Mouse (Mus musculus) MEL (cell line): ENCODE measurements around the gene Aurkc. TPM values are rescaled to one million over a fixed set of nuclear protein-coding genes. Genes with fewer than 3 reads are reported as not detected.
"Not testable (repeated sequence)": the region's sequence is repeated elsewhere in the genome, so short reads cannot be mapped to it uniquely, and the experiment has no call there.

Experiments used
- DNase-seq: peaks from one replicate; pipeline ENCODE4 v3.0.0; 2011; ENCODE audit warnings: low read depth, low spot score
- H3K27ac ChIP-seq: 2 replicates; pipeline ENCODE4 v1.5.1; 2012; ENCODE audit warnings: low read depth, mild to moderate bottlenecking, control low read depth, low read length, moderate library complexity; ENCODE audit not compliant: control insufficient read depth
- H3K27me3 ChIP-seq, 2 experiments: fragments of 150-350 bp in 1 of 2; sonication (generic) in 1 of 2; 2 replicates each; pipeline ENCODE4 v1.6.1; 2012; ENCODE audit warnings: low read length in 2 of 2, mild to moderate bottlenecking in 2 of 2, improper control_type of control experiment in 1 of 2, moderate library complexity in 1 of 2; ENCODE audit not compliant: insufficient read depth in 2 of 2, control insufficient read depth in 1 of 2
- H3K36me3 ChIP-seq, 2 experiments: 2 replicates each; pipeline ENCODE4 v1.6.1; 2012 to 2014; ENCODE audit warnings: low read length in 2 of 2, improper control_type of control experiment in 1 of 2, inconsistent platforms in 1 of 2, mild to moderate bottlenecking in 1 of 2; ENCODE audit not compliant: insufficient read depth in 2 of 2, control insufficient read depth in 1 of 2
- H3K4me1 ChIP-seq, 2 experiments: fragments of 150-350 bp in 1 of 2; sonication (generic) in 1 of 2; 2 replicates each; pipeline ENCODE4 v1.6.1; 2012; ENCODE audit warnings: low read length in 2 of 2, improper control_type of control experiment in 1 of 2, mild to moderate bottlenecking in 1 of 2; ENCODE audit not compliant: insufficient read depth in 2 of 2, control insufficient read depth in 1 of 2
- H3K4me3 ChIP-seq, 2 experiments: fragments of 150-350 bp in 1 of 2; sonication (generic) in 1 of 2; 2 replicates each; pipeline ENCODE4 v1.5.1; 2012; ENCODE audit warnings: low read depth in 2 of 2, low read length in 2 of 2, mild to moderate bottlenecking in 2 of 2, moderate library complexity in 2 of 2, control low read depth in 1 of 2, improper control_type of control experiment in 1 of 2; ENCODE audit not compliant: control insufficient read depth in 1 of 2, insufficient read depth in 1 of 2
- H3K79me2 ChIP-seq: 2 replicates; pipeline ENCODE4 v1.6.1; 2012; ENCODE audit warnings: mild to moderate bottlenecking, low read length, moderate library complexity; ENCODE audit not compliant: control insufficient read depth, poor library complexity, insufficient read depth
- H3K9ac ChIP-seq: 2 replicates; pipeline ENCODE4 v1.6.1; 2012; ENCODE audit warnings: low read depth, mild to moderate bottlenecking, control low read depth, low read length, moderate library complexity; ENCODE audit not compliant: control insufficient read depth, poor library complexity, severe bottlenecking
- H3K9me3 ChIP-seq: fragments of 150-350 bp; sonication (generic); replicated peaks from 2 replicates; pipeline ENCODE4 v1.6.1; 2012; ENCODE audit warnings: mild to moderate bottlenecking, low read length, improper control_type of control experiment, moderate library complexity; ENCODE audit not compliant: insufficient read depth
- BHLHE40 ChIP-seq: IDR thresholded peaks from 2 replicates; pipeline ENCODE4 v1.6.1; 2012; ENCODE audit warnings: low read depth, mild to moderate bottlenecking, inconsistent platforms, low read length, improper control_type of control experiment, borderline replicate concordance
- CHD1 ChIP-seq: IDR thresholded peaks from 2 replicates; pipeline ENCODE4 v1.6.1; 2012; ENCODE audit warnings: low read depth, mild to moderate bottlenecking, inconsistent platforms, low read length, improper control_type of control experiment
- CHD2 ChIP-seq: IDR thresholded peaks from 2 replicates; pipeline ENCODE4 v1.6.1; 2011; ENCODE audit warnings: low read length, improper control_type of control experiment
- CTCF ChIP-seq, 3 experiments: IDR thresholded peaks in 2 of 3; conservative IDR thresholded peaks in 1 of 3; 2 replicates each; pipeline ENCODE4 v1.5.1; 2011 to 2012; ENCODE audit warnings: low read length in 3 of 3, low read depth in 2 of 3, mild to moderate bottlenecking in 2 of 3, improper control_type of control experiment in 1 of 3, inconsistent platforms in 1 of 3, mixed read lengths in 1 of 3, moderate library complexity in 1 of 3; ENCODE audit not compliant: control insufficient read depth in 1 of 3, insufficient read depth in 1 of 3, poor library complexity in 1 of 3, severe bottlenecking in 1 of 3
- GABPA ChIP-seq: IDR thresholded peaks from 2 replicates; pipeline ENCODE4 v1.6.1; 2012; ENCODE audit warnings: low read depth, mild to moderate bottlenecking, inconsistent platforms, low read length, improper control_type of control experiment, moderate library complexity
- HCFC1 ChIP-seq: IDR thresholded peaks from 2 replicates; pipeline ENCODE4 v1.6.1; 2012; ENCODE audit warnings: low read depth, mild to moderate bottlenecking, inconsistent platforms, low read length, improper control_type of control experiment, moderate library complexity
- KAT2A ChIP-seq: conservative IDR thresholded peaks from 2 replicates; pipeline ENCODE4 v1.6.1; 2012; ENCODE audit warnings: low read depth, low read length, improper control_type of control experiment, inconsistent platforms
- MAX ChIP-seq: IDR thresholded peaks from 2 replicates; pipeline ENCODE4 v1.6.1; 2011; ENCODE audit warnings: low read length, improper control_type of control experiment
- MAZ ChIP-seq: IDR thresholded peaks from 2 replicates; pipeline ENCODE4 v1.6.1; 2012; ENCODE audit warnings: low read depth, mild to moderate bottlenecking, inconsistent platforms, low read length, improper control_type of control experiment
- MXI1 ChIP-seq: IDR thresholded peaks from 2 replicates; pipeline ENCODE4 v1.6.1; 2011; ENCODE audit warnings: mild to moderate bottlenecking, low read depth, low read length, improper control_type of control experiment
- MYB ChIP-seq: IDR thresholded peaks from 2 replicates; pipeline ENCODE4 v1.6.1; 2011; ENCODE audit warnings: mild to moderate bottlenecking, low read depth, low read length, improper control_type of control experiment
- POLR2A ChIP-seq, 2 experiments: IDR thresholded peaks; 2 replicates each; pipeline ENCODE4 v1.6.1; 2011 to 2012; ENCODE audit warnings: low read length in 2 of 2, mild to moderate bottlenecking in 2 of 2, control low read depth in 1 of 2, improper control_type of control experiment in 1 of 2, low read depth in 1 of 2, moderate library complexity in 1 of 2; ENCODE audit not compliant: control insufficient read depth in 1 of 2, insufficient read depth in 1 of 2, poor library complexity in 1 of 2
- POLR2AphosphoS2 ChIP-seq: IDR thresholded peaks from 2 replicates; pipeline ENCODE4 v1.6.1; 2011; ENCODE audit warnings: low read length, improper control_type of control experiment
- SIN3A ChIP-seq: IDR thresholded peaks from 2 replicates; pipeline ENCODE4 v1.6.1; 2012; ENCODE audit warnings: low read length, improper control_type of control experiment, inconsistent platforms
- TAL1 ChIP-seq: IDR thresholded peaks from 2 replicates; pipeline ENCODE4 v1.6.1; 2012; ENCODE audit warnings: mild to moderate bottlenecking, inconsistent platforms, low read length, moderate library complexity, mixed read lengths
- TBP ChIP-seq: IDR thresholded peaks from 2 replicates; pipeline ENCODE4 v1.8.0; 2011; ENCODE audit warnings: low read depth, low read length, improper control_type of control experiment
- TCF12 ChIP-seq: IDR thresholded peaks from 2 replicates; pipeline ENCODE4 v1.6.1; 2014; ENCODE audit warnings: low read depth, mild to moderate bottlenecking, inconsistent platforms, low read length, improper control_type of control experiment, moderate library complexity
- UBTF ChIP-seq: IDR thresholded peaks from 2 replicates; pipeline ENCODE4 v1.6.1; 2012; ENCODE audit warnings: low read depth, mild to moderate bottlenecking, inconsistent platforms, low read length, improper control_type of control experiment, moderate library complexity, borderline replicate concordance; ENCODE audit not compliant: insufficient read depth
- ZKSCAN1 ChIP-seq: IDR thresholded peaks from 2 replicates; pipeline ENCODE4 v1.6.1; 2012; ENCODE audit warnings: low read depth, mild to moderate bottlenecking, inconsistent platforms, low read length, improper control_type of control experiment, moderate library complexity
- ZNF384 ChIP-seq: IDR thresholded peaks from 2 replicates; pipeline ENCODE4 v1.6.1; 2012; ENCODE audit warnings: low read depth, mild to moderate bottlenecking, inconsistent platforms, low read length, improper control_type of control experiment
- polyA plus RNA-seq, 2 experiments: library from polyadenylated mRNA; stranded (reverse) in 1 of 2; unstranded in 1 of 2; fragments of >175 nt in 1 of 2; fragments of >200 nt in 1 of 2; gene quantifications; 2 replicates each; pipeline versions ENCODE4 v1.2.1 to v1.2.4; 2012; ENCODE audit warnings: low replicate concordance in 2 of 2, low read depth in 1 of 2; ENCODE audit not compliant: insufficient read length in 2 of 2, insufficient read depth in 1 of 2, missing spikeins in 1 of 2
- total RNA-seq: library from RNA; depleted of rRNA; stranded (reverse); fragments of 300-350 nt; gene quantifications from 2 replicates; pipeline ENCODE4 v1.2.3, GENCODE M21; 2012

The Aurkc gene
- total and polyA plus RNA-seq, 3 experiments, result not detected

- TF ChIP-seq SIN3A (no peak), TCF12 (no peak), BHLHE40 (no peak), MAX (no peak), ZKSCAN1 (no peak)
- DNase-seq, result no peak
- no peak overlapping the region for H3K9ac ChIP-seq
- no peaks in the 10 kb centered on the region for H3K9me3 ChIP-seq
- H3K79me2 ChIP-seq, result no peaks in the 10 kb centered on the region
- no peaks in the 10 kb centered on the region for H3K36me3 ChIP-seq
- no peaks in the 10 kb centered on the region for H3K4me1 ChIP-seq
- no peaks in the 10 kb centered on the region; a peak in 1 of 4 replicates for H3K27me3 ChIP-seq
- H3K27ac ChIP-seq, result no peak overlapping the region
- H3K4me3 ChIP-seq, result no peak overlapping the region
Observed at GRCm38 (mm10) chr7:6973566-6973965, 21.5 kb upstream of the Aurkc start.

GRCm38 (mm10) chr7:6976890-6977289 lies 18.2 kb upstream of the Aurkc start:
- no peak overlapping the region for H3K4me3 ChIP-seq
- no peak overlapping the region for H3K27ac ChIP-seq
- no peaks in the 10 kb centered on the region for H3K79me2 ChIP-seq
- no peaks in the 10 kb centered on the region; a peak in 1 of 4 replicates for H3K27me3 ChIP-seq
- no peaks in the 10 kb centered on the region for H3K36me3 ChIP-seq
- DNase-seq, result no peak
- TF ChIP-seq BHLHE40 (no peak), UBTF (no peak), MAX (no peak), CTCF (IDR thresholded peaks at IDR 0.05 in 2 of 3, conservative IDR thresholded peaks at IDR 0.05 in 1 of 3; ENCODE audit: control insufficient read depth in 1 of 3, insufficient read depth in 1 of 3, low read depth in 2 of 3, low read length in 3 of 3, poor library complexity in 1 of 3, severe bottlenecking in 1 of 3) (no peak), TAL1 (no peak), ZNF384 (no peak), ZKSCAN1 (no peak), MXI1 (no peak), HCFC1 (no peak), CHD2 (no peak), KAT2A (no peak), POLR2A (IDR thresholded peaks at IDR 0.05; ENCODE audit: control insufficient read depth in 1 of 2, insufficient read depth in 1 of 2, low read depth in 1 of 2, low read length in 2 of 2, poor library complexity in 1 of 2) (no peak), TBP (no peak), MYB (no peak), MAZ (no peak), POLR2AphosphoS2 (no peak), GABPA (no peak), CHD1 (no peak)
- no peak overlapping the region for H3K9ac ChIP-seq
- no peaks in the 10 kb centered on the region for H3K9me3 ChIP-seq
- H3K4me1 ChIP-seq, result no peaks in the 10 kb centered on the region

- not testable (repeated sequence) for H3K79me2 ChIP-seq, H3K27ac ChIP-seq, DNase-seq, H3K27me3 ChIP-seq, H3K9me3 ChIP-seq, H3K36me3 ChIP-seq, H3K4me1 ChIP-seq, H3K9ac ChIP-seq, H3K4me3 ChIP-seq
Observed at GRCm38 (mm10) chr7:6998914-6999313, 3.8 kb downstream of the Aurkc start.

GRCm38 (mm10) chr7:7005441-7005840 lies 10.3 kb downstream of the Aurkc start:
- H3K9ac ChIP-seq, H3K27ac ChIP-seq, H3K4me1 ChIP-seq, H3K4me3 ChIP-seq, H3K27me3 ChIP-seq, DNase-seq, H3K9me3 ChIP-seq, H3K36me3 ChIP-seq, H3K79me2 ChIP-seq: not testable (repeated sequence)
